ENCODE assay signal across 8 mouse cellular contexts in the genomic region with DNA sequence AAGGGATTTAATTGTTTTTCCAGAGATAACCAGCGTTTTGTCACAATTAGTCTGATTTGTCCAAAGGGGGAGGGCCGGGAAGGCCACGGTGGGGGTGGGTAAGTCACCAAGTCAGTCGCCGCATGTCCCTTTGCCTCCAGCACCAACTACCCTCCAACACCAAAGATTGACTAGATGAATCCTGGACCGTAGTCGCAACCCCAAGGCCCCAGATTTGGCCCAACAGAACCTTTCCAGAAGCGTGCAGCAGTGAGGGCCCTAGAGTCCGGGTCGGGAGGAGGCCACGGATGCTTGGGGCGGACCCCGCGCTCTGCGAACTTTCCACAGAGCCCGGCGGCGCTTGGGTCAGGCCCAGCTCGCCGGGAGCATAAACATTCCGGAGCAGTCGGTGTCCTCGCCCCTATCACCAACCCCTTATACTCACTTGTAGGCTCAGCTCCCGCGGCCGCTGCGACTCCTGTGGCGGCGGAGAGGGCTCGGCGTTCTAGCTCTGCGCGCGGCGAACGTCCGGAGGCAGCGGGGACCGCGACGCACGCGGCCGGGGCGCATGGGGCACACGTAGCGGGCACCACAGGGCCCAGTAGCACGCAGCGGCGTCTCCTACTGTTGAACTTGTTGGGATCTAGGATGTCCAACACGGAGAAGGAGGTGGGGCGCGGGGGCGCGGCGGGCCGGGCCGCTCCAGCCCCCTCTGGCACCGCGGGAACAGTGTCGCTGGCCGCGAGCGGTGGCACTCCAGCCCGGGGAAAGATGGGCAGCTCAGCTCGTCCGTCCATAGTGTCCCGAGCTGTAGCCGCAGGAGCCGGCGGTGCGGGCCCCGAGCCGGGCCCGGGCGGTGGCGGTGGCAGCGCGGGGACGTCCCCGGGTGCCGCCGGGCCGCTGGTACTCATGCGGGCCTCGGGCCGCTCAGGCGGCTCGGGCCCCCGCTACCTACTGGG. TPM values are rescaled to one million over a fixed set of nuclear protein-coding genes. Genes with fewer than 3 reads are reported as not detected.
DNase-seq lines count a peak whose midpoint lies in the region; ATAC-seq lines count a peak whose summit lies in the region.
"Had no signal": no experiment of that assay in that cellular context is flagged by ENCODE, and none has a peak within 500 bp of the region (broad histone marks: within the 10 kb centered on the region; RNA-seq: fewer than 3 reads in every experiment).

Gene Nkx1-1, minus strand, starts transcription at position 776 of the 938 bp plus-strand sequence.

- H3K27ac ChIP-seq in forebrain, embryonic 11.5 days (ENCODE audit: low read depth, low read length), result no peak within 1 kb of the TSS
- no peak within 1 kb of the TSS for H3K27ac ChIP-seq in limb, embryonic 13.5 days
- H3K27ac ChIP-seq in stomach, embryonic 15.5 days, result no peak within 1 kb of the TSS

- H3K9me3 ChIP-seq in megakaryocyte, embryonic 14.5 days, result peaks cover 5% of the 10 kb centered on the region; the same call in 1 of the 2 replicates
- no peaks in the 10 kb centered on the region for H3K9me3 ChIP-seq in forebrain, embryonic 11.5 days (ENCODE audit: control insufficient read depth, low read length)
- no peaks in the 10 kb centered on the region for H3K9me3 ChIP-seq in limb, embryonic 13.5 days
- H3K9me3 ChIP-seq in stomach, embryonic 15.5 days, result no peaks in the 10 kb centered on the region

- DNase-seq in forebrain, embryonic 11.5 days (ENCODE audit: low spot score), result peak; percentile 62
- no peak for DNase-seq in layer of hippocampus, postnatal 36 days
- no peak for DNase-seq in layer of hippocampus, adult 9-10 months (ENCODE audit: low spot score)

- H3K4me1 ChIP-seq in megakaryocyte, embryonic 14.5 days, result peaks cover 47% of the 10 kb centered on the region
- H3K4me1 ChIP-seq in forebrain, embryonic 11.5 days (replicated peaks; ENCODE audit: control insufficient read depth, insufficient read depth, low read length), result peaks cover 22% of the 10 kb centered on the region; the same call in 1 of the 2 replicates
- peaks cover 45% of the 10 kb centered on the region for H3K4me1 ChIP-seq in limb, embryonic 13.5 days
- H3K4me1 ChIP-seq in stomach, embryonic 15.5 days, result peaks cover 25% of the 10 kb centered on the region

- peak within 1 kb of the TSS; percentile 62 for H3K4me3 ChIP-seq in megakaryocyte, embryonic 14.5 days (replicated peaks)
- peak within 1 kb of the TSS; percentile 10 for H3K4me3 ChIP-seq in forebrain, embryonic 11.5 days (ENCODE audit: low read depth, low read length)
- H3K4me3 ChIP-seq in limb, embryonic 13.5 days, result peak within 1 kb of the TSS; percentile 33
- H3K4me3 ChIP-seq in stomach, embryonic 15.5 days (replicated peaks), result peak within 1 kb of the TSS; percentile 8

- ATAC-seq in megakaryocyte, adult 5-6 weeks (ENCODE audit: poor library complexity, severe bottlenecking), result no peak
- ATAC-seq in forebrain, embryonic 11.5 days (replicated peaks; ENCODE audit: low FRiP score), result no peak
- no peak for ATAC-seq in limb, embryonic 13.5 days (ENCODE audit: low FRiP score, low read depth)
- no peak for ATAC-seq in stomach, embryonic 15.5 days (ENCODE audit: insufficient read depth, low FRiP score, low read depth)

- 0 out of 2 replicates have a peak within 1 kb of the TSS, but pooled peaks have one; percentile 31 for H3K4me2 ChIP-seq in forebrain, embryonic 11.5 days (ENCODE audit: low read depth, low read length, severe bottlenecking)
- peak within 1 kb of the TSS; percentile 55 for H3K4me2 ChIP-seq in limb, embryonic 13.5 days (replicated peaks)
- H3K4me2 ChIP-seq in stomach, embryonic 15.5 days, result peak within 1 kb of the TSS; percentile 44

- no peak within 1 kb of the TSS for H3K9ac ChIP-seq in forebrain, embryonic 11.5 days (ENCODE audit: low read length)
- H3K9ac ChIP-seq in limb, embryonic 13.5 days, result no peak within 1 kb of the TSS
- no peak within 1 kb of the TSS for H3K9ac ChIP-seq in stomach, embryonic 15.5 days

- H3K27me3 ChIP-seq in megakaryocyte, embryonic 14.5 days (replicated peaks), result peaks cover 100% of the 10 kb centered on the region
- peaks cover 100% of the 10 kb centered on the region for H3K27me3 ChIP-seq in forebrain, embryonic 11.5 days (ENCODE audit: control insufficient read depth, insufficient read depth, low read length)
- peaks cover 99% of the 10 kb centered on the region for H3K27me3 ChIP-seq in limb, embryonic 13.5 days
- H3K27me3 ChIP-seq in stomach, embryonic 15.5 days (replicated peaks), result peaks cover 99% of the 10 kb centered on the region

- under 1% methylated on average over 81 of the region's 90 CpGs for WGBS in forebrain, embryonic 11.5 days
- under 1% methylated on average over 86 of the region's 90 CpGs for WGBS in limb, embryonic 13.5 days
- WGBS in stomach, embryonic 15.5 days, result under 1% methylated on average over 86 of the region's 90 CpGs

- no peaks in the 10 kb centered on the region for H3K36me3 ChIP-seq in megakaryocyte, embryonic 14.5 days (replicated peaks; ENCODE audit: low read length)
- no peaks in the 10 kb centered on the region for H3K36me3 ChIP-seq in forebrain, embryonic 11.5 days (ENCODE audit: control insufficient read depth, insufficient read depth, low read length)
- H3K36me3 ChIP-seq in limb, embryonic 13.5 days, result no peaks in the 10 kb centered on the region
- no peaks in the 10 kb centered on the region for H3K36me3 ChIP-seq in stomach, embryonic 15.5 days

RNA-seq across cellular contexts. Expression of gene Nkx1-1, which starts in this region (rescaled TPM):
- not detected in 2 replicates for polyA plus RNA-seq in megakaryocyte, embryonic 14.5 days (2012; ENCODE audit: insufficient read depth, low replicate concordance)
- total RNA-seq in megakaryocyte, adult 5-6 weeks (2015), result not detected in 2 replicates
- total RNA-seq in megakaryocyte, adult 5-6 weeks (2017), result not detected in 2 replicates
- not detected in 2 replicates for polyA plus RNA-seq in forebrain, embryonic 11.5 days (2014; fragmentation: Nextera tagmentation; extraction: Ambion mirVana)
- not detected in 2 replicates for polyA plus RNA-seq in limb, embryonic 13.5 days (2015; fragmentation: Nextera tagmentation; extraction: Ambion mirVana)
- polyA plus RNA-seq in stomach, embryonic 15.5 days (2015; fragmentation: Nextera tagmentation; extraction: Ambion mirVana), result not detected in 2 replicates
- not detected for total RNA-seq in layer of hippocampus, postnatal 36 days (2021)
- total RNA-seq: layer of hippocampus, postnatal 10 days had no signal

Comparison
In these comparisons a context has a peak if more than half of its experiments do, and no peak if none do; other contexts are left out.
1. Peak in DNase-seq, H3K4me3 ChIP-seq and H3K4me2 ChIP-seq in forebrain, embryonic 11.5 days; RNA of the gene not detected or under 1 TPM.
2. H3K4me3 ChIP-seq: peak in every context shown above with its lines; median percentile 62 in megakaryocyte, embryonic 14.5 days; 33 in limb, embryonic 13.5 days; 10 in forebrain, embryonic 11.5 days; 8 in stomach, embryonic 15.5 days.